Mouse (Mus musculus) activated CD4-positive, CD25-positive, alpha-beta regulatory T cell, adult 4 months (primary cell): Measurements from ENCODE around the gene Tceal8. TPM values are rescaled to one million over a fixed set of nuclear protein-coding genes. Genes with fewer than 3 reads are reported as not detected.
"Not testable (repeated sequence)": the region's sequence is repeated elsewhere in the genome, so short reads cannot be mapped to it uniquely, and the experiment has no call there.

ENCODE experiments used
- ATAC-seq: one replicate; pipeline ENCODE4 v1.8.0; 2017
- polyA plus RNA-seq, 2 experiments: library from polyadenylated mRNA; unstranded; fragments of 100-300 nt; shearing (Covaris generic); gene quantifications; one replicate each; pipeline ENCODE4 v1.2.1; 2017

Tceal8 gene
- 1 to 10 TPM in 1 of 2 experiments, under 1 TPM in 1; 0.40 to 1.5 TPM for polyA plus RNA-seq

DNA sequence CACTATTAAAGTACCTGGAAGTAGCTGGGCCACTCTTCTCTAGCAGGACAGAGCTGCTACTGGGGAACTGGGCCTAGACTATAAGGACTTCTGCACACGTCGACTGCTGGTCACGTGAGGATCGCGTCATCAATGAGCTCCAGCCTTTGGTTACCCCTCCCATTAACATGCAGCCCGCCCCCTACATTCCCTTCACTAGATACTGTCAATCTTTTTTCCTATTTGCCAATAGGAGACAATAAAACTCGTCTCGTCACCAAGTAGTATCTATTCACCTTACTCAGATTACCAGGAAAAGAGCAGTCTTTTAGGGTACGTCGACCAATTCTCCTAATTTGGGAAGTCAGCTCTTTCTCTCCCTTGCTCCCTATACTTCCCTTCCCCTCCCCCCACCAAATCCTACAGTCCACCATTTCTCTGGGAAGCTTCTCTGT, at the start of gene Tceal8:
Gene Tceal8 (minus strand): TSS at position 225 of the 434 bp plus-strand sequence.
- ATAC-seq, result no peak

DNA sequence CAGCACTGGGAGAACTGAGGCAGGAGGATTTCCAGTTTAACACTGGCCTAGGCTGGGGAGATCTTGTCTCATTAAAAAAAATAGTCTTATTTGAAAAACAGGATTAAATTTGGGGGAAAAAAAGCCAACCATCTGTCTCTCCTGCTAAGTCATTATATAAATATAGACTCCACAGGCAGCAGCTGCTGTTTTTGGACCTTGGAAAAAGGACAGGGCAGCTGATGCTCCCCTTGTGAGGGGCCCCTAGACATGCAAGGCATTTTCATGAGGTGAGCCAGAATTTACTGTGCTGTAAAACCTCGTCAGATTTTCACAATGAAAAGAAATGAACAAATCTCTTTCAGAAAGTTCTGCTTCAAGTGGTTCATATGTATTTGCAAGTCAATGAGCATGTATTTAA, 44.2 kb upstream of the Tceal8 start:
- ATAC-seq, result no peak

DNA sequence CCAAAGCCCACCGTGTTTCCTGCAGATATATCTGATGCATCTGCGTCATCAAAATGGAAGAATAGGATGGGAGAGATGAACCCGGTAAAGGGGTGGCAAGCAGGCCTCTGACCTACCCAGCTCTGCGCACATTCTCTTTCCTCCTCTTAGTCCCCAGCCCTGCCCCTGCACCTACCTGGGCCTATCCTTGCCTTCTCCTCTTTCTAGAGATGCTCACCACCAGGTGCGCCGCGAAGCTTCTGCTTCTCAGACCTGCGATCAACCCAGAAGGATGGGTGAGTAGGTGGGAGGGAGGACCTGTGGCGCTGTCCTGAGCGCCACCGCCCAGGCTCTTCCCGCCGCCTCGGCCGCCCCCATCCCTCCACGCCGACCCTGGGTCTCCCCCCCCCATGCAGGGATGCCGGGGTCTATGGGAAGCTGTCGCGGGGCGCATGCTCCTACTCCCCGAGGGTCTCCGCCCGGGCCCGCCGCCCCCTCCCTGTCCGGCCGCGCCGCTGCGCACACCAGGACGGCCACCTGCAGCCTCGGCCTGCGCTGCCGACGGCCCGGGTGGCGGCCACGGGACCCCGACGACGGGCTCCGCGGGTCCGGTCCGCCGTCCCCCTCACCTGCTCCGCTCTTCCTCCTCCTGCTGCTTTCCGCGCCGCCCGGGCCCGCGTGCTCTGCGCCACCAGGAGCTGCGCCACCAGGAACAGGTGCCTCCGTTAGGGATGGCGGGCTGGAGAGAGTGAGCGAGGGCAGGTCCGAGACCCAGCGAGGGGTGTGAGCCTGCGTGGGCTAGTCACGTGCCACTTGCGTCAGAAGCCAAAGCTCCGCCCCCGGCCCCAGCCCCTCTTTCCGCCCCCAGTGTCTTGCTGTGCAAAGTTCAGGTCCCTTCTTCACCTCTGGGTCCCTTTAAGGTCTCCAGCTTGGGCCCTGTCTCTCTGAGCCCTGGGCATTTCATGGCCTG, 42.9 kb upstream of the Tceal8 start, which contains the start of the genes Tceal7 and Bex1:
Gene Tceal7 (plus strand): TSS at position 51 of the 949 bp plus-strand sequence.
Gene Bex1 (minus strand): TSS at position 785 of the 949 bp plus-strand sequence.
- not testable (repeated sequence) for ATAC-seq

DNA sequence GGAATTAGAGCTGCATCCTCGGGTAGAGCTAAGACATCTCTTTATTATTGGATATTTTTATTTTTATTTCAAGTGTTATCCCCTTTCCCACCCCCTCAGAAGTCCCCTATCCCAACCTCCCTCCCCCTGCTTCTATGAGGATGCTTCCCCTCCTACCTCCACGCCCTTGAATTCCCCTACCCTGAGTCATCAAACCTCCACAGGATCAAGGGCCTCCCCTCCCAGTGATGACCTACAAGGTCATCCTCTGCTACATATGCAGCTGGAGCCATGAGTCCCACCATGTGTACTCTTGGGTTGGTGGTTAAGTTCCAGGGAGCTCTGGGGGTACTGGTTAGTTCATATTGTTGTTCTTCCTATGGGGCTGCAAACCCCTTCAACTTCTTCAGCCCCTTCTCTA, 41.3 kb upstream of the Tceal8 start:
- ATAC-seq, result no peak

DNA sequence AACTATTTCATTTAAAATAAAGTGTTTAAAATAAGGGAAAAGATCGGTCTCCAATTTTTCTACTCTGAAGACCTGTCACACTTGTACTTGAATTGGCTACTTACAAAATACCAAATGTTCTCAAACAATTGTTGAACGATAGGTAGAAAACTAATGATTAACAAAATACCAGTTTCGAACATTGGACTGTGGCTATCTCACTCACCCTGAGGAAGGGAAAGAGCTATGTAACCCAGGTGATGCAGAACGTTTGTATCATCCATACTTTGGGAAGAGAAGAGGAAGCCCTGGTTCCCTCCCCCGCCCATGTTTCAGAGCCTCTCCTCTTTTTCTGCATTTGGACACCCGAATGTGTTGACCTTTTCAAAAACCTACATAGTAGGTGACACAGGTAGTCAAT, 32.3 kb upstream of the Tceal8 start:
- no peak for ATAC-seq

DNA sequence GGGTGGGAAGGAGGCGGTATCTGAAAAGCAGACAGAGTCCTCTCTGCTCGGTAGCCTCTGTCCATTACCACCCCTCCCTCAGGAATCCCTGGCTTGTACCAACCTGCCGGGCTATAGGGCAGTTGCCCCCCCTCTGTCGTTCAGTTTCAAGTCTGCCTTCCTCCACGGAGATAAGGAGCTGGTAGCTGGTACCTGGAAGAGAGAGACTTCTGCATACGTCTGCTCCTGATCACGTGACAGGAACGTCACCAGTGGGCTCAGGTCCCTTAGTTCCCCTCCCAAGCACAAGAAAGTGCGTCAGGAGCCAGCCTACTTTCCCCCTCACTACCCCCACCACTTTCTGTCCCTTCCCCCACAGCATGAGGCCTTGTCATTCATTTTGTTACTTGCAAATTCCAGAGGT, 31.5 kb upstream of the Tceal8 start, which contains the start of gene Tceal5:
Gene Tceal5 (minus strand): TSS at position 213 of the 403 bp plus-strand sequence.
- ATAC-seq, result no peak

DNA sequence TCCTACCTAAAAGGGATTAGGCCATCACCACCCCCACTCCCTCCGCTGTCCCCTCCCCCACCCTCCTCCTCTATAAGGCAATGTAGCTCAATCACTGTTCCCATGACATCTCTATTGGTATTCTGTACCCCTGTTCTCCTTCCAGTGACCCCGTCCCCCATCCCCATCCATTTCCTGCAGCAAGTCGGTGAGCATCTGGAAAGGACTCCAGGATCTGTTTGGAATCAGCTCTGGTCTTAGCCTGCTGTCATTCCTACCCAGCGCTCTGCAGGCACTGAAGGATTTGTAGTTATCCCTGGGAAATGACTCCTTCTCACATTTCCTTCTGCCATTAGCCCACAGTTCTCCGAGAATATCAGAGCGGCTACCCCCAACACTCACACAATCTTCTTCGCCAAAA, 31.1 kb upstream of the Tceal8 start:
- no peak for ATAC-seq

DNA sequence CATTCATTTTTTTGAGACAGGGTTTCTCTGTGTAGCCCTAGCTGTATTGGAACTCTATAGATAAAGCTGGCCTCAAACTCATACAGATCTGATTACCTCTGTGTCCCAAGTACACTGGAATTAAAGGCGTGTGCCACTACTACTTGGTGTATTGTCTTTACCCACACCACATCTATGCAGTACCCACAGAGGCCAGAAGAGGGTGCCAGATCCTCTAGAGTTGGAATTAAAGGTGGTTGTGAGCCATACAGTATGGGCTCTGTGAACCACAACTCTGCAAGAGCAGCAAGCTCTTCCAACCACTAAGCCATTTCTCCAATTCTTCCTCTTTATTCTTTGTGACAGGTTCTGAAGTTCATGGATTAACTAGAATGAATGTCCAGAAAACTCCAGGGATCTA, 24.7 kb upstream of the Tceal8 start:
- no peak for ATAC-seq

DNA sequence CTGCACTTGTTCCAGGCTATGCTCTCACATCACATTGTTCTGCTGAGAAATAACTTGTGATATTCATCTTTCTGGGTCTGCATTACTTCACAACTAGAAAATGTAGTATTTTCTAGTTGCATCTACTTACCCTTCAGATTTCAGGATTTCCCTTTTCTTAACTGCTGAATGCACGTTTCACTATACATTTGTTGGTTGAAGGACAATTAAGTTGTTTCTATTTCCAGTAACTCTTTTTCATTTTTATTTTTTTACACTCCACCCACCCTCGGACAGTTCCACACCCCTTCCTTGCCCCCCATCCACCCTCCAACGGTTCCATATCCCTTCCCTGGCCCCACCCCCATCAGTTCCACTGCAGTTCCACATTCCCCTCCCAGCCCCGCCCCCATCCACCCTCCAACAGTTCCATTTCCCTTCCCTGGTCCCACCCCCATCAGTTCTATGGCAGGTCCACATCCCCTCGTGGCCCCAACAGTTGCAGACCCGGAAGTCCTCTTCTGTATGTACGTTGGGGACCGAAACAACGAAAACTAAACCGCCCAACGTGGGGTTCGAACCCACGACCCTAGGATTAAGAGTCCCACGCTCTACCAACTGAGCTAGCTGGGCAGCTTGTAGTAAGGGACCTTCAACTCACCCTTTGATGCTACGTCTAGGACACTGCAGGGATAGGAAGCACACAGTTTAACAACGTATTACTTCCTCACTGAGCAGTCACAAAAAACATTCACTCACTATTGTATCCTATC, 23.2 kb upstream of the Tceal8 start:
- no peak for ATAC-seq

DNA sequence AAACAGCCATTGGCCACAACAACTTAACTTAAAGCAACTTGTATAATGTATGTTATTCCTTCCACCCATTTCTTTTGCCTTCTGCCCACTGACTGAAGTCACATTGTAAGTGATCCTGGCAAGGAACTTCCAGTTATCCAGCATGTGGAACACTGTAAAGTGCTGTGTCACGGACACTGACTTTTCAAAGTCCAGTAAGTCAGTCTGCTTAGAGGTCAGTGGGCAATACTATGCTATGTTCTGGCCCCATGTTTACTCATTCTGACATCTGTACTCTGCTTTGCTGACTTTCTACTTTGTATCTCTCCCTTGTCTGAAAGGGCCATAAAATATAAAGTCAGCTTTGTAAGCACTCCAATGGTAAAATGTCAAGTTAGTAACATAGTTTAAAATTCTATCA, 11.0 kb upstream of the Tceal8 start:
- no peak for ATAC-seq

DNA sequence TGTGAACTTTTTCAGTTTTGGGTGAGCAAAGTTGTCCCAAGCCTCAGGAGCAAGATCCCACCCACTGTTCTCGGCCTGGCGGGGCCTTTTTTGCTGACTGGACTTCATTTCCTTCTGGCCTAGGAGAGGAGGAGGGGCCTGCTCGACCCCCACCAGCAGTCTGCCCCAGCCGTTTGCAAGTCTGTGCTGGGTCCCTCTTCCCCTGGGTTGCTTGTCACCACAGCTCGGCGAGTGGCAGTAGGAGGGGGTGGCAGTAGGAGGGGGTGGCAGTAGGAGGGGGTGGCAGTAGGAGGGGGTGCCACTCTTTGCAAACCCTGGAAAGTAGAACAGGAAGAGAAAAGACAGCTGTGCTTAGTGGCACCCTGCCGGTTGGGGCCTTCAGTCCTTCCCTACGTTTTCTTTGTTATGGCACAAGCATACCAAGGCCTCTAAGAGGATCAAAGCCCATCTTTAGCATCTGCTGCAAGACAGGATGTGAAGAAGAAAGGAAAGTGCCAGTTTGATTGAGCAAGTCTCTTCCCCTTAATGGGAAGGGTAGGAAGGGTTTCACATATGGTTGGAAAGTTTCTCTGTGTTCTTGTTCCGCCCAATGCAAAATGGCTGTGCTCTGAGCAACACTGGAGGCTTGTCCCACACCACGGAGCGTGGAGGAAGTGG, 8.9 kb upstream of the Tceal8 start:
- ATAC-seq, result no peak

DNA sequence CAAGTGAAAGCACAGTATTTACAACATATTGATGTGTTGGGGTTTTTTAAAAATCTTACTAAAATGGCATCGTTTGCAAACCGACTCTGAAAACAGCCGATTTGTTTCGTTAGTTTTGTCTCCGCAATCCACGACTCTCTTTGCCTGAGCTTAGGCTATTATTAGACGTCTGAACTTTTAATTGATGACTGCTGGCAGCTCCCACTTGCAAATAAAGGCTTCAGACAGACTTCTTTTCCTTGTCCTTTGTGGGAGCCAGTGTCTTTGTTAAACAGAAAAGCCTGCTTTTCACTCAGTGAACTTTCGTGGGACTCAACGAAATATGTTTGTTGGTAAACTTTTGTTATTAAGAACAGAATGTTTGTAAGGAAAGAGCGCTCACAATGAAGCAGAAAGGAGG, 644 bp upstream of the Tceal8 start:
- no peak for ATAC-seq

DNA sequence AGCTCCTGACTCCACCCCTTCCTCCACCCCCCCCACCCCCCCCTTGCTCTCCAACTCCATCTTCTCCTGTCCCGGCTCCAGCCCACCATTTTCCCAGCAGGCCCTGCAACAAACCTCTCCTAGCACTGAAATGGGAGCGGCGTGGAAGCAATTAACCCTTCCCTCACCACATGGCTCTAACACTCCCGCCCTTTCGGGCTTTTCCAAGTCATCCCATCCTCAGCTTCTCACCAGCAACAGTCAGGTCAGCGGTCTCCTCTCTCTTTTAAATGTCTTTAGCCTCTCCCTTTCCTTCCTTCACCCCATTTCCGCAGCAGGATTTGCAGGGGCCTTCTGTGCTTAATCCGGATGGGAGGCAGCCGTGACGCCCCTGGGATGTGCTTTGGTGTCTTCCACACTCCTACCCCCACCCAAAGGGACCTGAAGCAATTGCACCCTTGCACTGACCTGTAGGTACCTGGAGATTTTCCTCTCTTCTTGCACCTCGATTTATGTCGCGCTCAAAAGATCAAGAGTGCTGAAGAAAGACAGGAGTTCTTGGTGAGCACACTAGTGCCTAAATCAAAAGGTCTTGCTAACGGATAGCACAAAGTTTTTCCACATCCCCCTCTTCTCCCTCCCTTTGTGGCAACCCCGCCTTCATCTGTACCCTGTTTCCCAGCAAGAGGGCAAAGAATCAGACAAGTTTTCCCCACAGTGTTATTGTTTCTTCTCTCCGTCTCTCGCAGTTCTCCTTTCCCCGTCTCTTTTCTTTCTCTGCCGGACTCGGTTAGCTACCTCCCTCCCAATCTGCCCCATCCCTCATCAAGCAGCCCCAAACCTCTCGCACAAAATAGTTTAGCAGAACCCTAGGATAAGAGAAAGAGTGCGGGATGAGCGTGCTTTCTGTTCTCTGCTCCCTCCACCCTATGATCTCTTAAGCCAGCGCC, 689 bp downstream of the Tceal8 start:
- ATAC-seq, result no peak

DNA sequence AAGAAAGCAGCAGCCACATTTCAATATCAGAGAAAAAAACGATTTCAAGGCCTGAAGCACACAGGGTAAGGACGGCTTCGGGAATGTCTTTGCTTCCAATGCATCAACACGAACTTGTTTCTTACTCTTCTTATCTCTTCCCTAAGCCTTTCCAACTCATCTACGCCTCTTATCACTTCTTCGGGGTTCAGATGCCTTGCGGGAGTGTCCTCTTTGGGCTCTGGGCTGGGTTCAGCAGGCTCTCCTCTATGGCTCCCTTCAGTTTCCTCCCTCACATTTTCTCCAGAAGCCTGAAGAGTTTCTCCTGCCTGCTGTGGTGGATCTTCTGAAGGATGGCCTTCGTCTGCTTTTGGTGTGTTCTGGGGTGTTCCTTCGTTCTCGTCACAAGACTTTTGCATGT, 1.5 kb downstream of the Tceal8 start:
- ATAC-seq, result no peak

DNA sequence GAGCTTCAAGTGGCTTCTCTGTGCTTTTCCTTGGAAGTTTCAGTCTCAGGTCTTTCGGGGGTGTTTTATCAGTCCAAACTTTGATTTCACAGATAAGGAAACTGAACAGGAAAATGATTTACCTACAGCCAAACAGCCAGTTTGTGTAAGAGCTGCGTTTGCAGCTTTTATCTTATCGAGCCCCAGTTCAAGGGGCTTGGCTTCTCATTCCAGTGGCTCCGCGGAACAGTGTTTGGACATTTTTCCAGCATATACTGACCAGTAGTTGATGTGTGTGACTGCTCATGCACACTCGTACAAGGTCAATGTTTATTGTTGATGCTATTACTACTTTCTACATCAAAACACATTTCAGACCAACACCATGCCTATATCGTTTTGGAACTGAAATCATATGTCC, 27.9 kb downstream of the Tceal8 start:
- no peak for ATAC-seq

DNA sequence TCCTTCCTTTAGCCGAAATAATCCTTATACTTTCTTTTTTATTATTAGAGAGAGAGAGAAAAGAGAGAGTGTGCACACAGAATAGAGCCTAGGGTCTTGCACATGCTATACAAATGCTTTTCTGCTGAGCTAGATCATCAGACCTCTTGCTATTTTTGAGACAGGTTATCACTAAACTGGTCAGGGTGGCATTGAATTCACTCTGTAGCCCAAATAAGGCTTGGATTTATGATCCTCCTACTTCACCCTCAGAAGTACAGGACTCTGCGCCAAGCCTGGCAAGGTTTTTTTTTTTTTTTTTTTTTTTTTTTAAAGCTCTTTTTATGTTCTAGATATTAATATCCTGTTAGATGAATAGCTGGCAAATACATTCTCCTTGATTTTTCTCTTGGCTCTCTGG, 28.4 kb downstream of the Tceal8 start:
- no peak for ATAC-seq

DNA sequence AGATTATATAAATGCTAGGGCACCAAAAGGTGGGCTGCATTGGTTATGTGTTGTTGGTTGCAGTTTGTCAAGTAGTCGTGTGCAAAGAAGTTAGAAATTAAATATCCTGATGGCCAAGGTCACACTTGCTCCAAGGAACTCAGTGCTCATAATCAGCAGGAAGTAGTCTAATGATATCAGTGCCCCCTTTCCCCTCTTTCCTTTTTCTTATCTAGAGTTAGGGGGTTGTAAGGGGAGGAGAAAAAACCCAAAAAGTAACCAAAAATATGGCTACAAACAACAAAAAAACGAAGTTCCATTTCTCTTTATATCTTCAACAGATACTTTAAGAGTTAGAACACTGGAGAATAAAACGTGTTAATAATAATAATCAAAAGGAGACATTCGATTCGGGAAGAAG, 30.8 kb downstream of the Tceal8 start:
- no peak for ATAC-seq

DNA sequence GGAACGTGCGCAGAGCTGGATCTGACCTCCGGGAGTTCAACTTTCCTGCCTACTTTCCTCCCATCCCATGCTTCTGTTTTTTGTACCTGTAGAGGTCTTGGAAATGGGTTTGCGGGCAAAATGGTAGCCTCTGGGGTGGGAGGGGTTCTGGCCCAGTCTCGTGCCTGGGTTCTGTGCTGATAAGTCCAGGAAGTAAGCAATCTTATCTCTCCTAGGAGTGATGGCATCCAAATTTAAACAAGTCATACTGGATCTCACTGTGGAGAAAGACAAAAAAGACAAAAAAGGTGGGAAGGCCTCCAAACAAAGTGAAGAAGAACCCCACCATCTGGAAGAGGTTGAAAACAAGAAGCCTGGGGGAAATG, 32.5 kb downstream of the Tceal8 start:
- not testable (repeated sequence) for ATAC-seq

DNA sequence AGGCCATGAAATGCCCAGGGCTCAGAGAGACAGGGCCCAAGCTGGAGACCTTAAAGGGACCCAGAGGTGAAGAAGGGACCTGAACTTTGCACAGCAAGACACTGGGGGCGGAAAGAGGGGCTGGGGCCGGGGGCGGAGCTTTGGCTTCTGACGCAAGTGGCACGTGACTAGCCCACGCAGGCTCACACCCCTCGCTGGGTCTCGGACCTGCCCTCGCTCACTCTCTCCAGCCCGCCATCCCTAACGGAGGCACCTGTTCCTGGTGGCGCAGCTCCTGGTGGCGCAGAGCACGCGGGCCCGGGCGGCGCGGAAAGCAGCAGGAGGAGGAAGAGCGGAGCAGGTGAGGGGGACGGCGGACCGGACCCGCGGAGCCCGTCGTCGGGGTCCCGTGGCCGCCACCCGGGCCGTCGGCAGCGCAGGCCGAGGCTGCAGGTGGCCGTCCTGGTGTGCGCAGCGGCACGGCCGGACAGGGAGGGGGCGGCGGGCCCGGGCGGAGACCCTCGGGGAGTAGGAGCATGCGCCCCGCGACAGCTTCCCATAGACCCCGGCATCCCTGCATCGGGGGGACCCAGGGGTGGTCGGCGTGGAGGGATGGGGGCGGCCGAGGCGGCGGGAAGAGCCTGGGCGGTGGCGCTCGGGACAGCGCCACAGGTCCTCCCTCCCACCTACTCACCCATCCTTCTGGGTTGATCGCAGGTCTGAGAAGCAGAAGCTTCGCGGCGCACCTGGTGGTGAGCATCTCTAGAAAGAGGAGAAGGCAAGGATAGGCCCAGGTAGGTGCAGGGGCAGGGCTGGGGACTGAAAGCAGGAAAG, 33.1 kb downstream of the Tceal8 start, which contains the start of gene Bex4:
Gene Bex4 (plus strand): TSS at position 170 of the 813 bp plus-strand sequence.
- ATAC-seq, result not testable (repeated sequence)

DNA sequence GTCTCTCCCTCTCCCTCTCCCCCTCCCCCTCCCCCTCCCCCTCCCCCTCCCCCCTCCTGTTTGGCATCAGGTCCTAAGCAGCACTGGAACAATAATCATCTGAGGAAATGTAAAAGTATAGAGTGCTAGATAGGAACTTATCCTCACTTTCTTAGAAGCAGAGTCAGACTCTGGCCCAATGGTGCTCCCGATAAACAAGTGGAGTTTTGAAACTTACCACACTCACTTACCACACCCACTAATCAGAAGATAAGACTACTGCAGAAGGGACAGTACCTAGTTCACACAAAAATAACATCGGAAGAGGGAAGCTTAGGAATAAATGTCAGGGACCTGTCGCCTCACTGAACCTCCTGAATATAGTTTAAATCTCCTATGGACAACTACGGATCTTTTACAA, 36.6 kb downstream of the Tceal8 start:
- ATAC-seq, result no peak

DNA sequence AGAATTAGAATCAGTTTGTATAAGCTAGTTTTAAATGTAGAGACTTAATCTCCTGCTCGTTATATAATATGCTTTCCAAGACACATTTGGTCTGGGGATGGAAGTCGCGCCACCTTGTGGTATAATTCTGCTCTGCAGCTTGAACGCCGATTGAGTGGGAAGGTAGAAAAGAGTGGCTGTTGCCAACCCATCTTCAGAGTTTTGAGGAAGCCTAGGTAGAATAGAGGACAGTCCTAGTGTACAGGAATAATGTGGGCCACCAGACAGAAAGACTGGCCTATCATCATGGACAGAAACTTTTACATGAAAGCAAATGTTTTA, 44.4 kb downstream of the Tceal8 start:
- no peak for ATAC-seq
